Mouse (Mus musculus) forelimb bud, embryonic 11.5 days (tissue): Measurements from ENCODE around the gene Sft2d1.
A peak's percentile ranks its signal among the peaks of the same experiment; 100 is the strongest.

Experiments
- DNase-seq: peaks from one replicate; pipeline ENCODE4 v3.0.0-alpha.2; 2012; ENCODE audit warnings: low read depth, low spot score

Gene Sft2d1

DNA sequence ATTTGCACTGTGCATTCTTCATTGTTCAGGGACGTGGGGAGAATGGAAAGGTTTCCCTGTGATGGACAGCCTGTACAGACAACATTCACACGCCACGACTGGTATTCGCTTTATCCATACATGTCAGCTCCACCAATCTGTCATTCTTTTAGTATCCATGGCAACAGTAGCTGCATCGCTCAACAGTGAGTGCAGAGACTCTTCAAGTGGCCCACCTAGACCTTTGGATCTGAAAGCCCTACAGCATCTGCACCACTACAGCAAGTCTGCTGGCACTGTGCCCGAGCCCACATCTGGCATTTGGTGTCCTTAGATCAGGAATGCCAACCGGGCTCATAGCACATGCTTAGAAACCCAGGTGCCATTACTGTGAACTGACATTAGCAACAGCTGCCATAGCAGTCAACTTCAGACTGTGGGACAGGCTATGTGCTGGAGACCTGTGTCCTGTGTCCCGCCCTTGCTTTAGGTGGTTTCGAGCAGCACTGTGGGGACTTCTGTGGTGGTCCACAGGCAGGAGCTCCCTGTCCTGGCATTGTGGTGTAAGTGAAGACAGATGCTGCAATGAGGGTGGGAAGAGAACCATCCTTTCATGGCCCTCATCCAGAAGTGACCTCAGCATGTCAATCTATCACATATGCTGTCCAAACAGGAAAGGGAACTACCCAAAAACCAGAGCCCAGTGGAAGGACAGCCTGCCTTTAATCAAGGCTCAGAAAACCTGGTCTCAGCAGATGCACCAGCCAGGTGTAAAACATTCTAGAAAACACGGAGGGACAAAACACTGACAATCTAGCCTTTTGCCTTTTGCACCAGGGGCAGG, 50.6 kb downstream of the Sft2d1 start:
- DNase-seq = peak; percentile 46

DNA sequence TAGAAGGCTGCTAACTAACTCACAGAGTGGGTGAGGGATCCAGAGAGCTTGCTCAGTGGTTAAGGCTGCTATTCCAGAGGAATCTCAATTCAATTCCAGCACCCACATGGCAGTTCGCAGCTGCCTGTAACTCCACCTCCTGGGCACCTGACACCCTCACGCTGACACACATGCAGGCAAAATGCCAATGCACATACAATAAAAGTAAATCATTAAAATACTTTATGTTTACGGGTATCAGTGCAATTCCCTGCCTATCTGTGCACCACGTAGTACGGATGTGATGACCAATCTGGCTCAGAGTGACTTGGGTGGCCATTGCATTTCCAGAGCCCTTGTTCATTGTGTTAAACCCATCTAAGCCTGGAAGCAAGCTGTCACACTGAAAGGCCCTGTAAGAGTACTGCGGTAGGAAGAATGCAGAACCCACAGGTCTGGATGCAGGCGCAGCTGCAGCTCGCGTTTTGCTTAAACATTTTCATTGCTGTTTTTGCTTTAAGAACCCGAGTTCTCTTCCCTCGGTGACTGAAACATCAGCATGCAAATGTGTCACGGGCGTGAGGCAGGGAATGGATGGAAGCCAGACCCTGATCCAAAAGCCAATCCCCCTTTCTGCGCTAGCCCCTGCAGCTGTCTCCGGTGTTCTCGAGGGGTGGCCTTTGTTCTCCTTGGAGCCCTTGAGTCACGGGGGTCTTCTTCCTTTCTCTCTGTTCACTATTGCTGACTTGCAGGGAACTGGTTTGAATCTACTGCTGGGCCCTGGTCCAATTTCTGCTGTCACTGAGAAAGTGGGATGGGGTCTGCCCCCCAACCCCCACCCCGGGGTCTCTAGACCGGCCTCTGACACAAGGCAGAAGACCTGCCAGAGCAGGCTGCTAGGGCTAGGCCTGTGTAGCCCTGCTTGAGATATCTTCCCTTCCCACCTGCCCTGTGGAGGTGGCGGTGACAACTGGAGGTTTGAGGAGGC, 56.9 kb downstream of the Sft2d1 start:
- DNase-seq = no peak

DNA sequence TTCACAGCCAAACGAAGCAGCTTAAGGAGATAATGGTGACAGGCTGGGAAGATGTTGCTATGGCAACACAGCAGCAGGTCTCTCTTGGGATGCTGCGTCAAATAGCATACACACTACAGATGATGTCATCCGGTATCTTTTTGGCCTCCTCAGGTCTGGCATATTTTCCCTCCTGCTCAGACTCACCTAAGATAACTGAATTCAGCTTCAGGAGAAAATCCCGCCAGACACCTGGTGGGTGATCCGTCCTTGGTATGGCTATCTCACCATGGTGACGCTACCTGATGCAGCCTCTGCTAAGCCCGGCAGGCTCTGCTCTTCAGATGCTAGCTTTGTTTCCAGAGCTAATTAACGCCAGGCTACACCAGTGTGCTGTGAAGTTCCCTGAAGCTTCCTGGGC, 57.7 kb downstream of the Sft2d1 start:
- no peak for DNase-seq

DNA sequence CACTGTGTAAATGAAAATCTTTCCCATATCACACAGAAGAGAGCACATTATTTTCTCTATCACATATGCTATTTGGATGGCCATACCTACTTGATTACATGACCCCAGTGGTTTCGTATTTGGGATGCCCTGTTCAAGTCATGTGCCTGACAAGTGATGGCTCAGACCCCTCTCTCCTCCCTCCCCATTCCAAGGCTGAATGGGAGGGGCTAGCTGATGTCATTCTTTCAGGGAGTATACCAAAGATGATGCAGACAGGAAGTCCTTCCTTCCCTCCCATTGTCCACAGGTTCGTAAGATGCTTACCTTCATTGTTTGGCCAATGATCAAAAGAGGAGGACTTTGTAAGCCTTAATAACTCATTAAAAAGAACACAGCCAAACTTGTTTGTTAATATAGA, 58.3 kb downstream of the Sft2d1 start:
- DNase-seq = no peak

DNA sequence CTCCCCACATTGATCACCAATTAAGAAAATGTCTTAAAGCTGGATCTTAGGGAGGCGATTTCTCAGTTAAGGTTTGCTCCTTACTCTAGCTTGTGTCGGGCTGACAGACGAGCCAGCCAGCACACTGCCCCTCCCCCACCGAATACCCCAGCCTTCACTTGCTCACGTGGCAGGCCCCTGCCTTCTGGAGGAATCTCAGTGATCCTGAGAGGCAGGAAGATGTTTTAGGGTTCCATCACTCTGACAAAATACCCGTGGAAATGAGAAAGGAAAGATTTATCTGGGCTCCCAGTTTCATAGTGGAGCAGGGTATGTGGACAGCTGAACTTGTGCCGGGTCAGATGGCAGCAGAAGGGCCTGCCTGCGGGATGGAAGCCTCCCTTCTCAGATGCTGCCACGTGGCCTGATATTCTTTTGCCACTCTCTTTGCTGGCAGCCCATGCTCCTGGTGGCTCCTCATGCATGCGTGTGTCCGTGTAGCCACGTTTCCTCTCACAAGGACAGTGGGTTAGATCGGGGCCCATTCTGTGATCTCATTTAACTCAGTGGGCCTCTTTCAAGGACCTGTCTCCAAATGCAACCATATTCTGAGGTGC, 59.8 kb downstream of the Sft2d1 start:
- DNase-seq = no peak

DNA sequence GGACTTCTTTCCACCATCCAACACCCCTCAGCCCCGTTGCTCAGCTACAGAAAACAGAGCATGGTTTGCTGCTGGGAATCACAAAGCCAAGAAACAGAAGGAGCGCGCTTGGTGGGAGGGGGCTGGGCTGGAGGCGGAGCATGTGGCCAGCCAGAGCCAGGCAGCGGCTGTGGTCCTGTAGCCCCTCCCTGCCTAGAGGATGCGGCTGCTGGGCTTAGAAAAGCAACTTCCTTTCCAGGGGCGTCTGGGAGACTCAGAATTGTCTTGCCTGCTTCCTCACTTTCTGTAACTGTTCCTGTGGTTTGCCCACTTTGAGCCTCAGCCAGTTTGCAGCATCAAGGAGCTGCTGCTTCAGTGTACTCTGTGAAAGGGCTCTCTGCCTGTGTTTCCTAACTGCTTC, 60.9 kb downstream of the Sft2d1 start:
- peak; percentile 87 for DNase-seq

DNA sequence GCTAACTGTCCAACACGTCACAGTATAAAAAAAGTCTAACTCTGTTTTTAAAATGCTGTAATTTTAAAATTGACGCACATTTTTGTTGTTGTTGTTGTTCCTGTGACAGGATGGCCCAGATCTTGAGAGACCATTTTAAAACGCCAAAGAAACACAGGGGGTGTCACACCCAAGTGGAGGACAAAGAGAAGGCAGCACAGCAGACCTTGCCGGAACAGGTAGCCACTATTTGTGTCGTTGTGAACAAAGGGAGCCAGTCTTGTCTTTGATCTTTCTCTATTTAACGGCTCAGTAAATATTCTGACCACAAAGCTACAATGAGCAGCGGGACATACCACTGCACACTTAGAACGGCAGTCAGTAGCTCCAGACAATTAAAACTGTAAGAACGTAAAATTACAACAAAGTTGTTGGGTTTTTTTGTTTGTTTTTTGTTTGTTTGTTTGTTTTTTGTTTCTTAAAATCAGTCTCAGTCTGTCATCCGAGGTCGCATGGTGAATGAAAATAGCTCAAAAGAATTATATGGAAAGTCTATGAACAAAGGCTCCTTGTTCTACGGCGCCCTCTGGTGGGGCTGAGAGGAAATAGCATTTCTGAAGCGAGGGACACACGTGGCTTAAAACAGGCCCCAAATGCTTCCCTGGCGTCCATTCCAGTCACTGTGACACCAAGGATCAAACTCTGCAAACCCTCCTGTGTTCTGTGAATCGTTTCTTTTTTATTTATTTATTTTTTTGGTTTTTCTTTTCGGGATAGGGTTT, 61.6 kb downstream of the Sft2d1 start:
- peak; percentile 90 for DNase-seq
